Mouse (Mus musculus) G1E (cell line): ENCODE results near the gene Fgfr2. TPM values are rescaled to one million over a fixed set of nuclear protein-coding genes. Genes with fewer than 3 reads are reported as not detected.

Source experiments
- ATAC-seq: 2 replicates; pipeline ENCODE4 v1.8.0; 2016; ENCODE audit warnings: mild to moderate bottlenecking; ENCODE audit not compliant: insufficient number of reproducible peaks, poor library complexity, low FRiP score, severe bottlenecking; ENCODE audit errors: extremely low read depth
- DNase-seq: peaks from one replicate; pipeline ENCODE4 v3.0.0; 2012; ENCODE audit warnings: low spot score
- H3K27me3 ChIP-seq: 2 replicates; pipeline ENCODE4 v1.6.1; 2012; ENCODE audit warnings: mild to moderate bottlenecking, low read length, inconsistent platforms; ENCODE audit not compliant: insufficient read depth
- H3K36me3 ChIP-seq: replicated peaks from 2 replicates; pipeline ENCODE3; 2012; ENCODE audit warnings: mild to moderate bottlenecking, inconsistent platforms
- H3K4me1 ChIP-seq: 2 replicates; pipeline ENCODE4 v1.6.1; 2012; ENCODE audit warnings: low read depth, low read length, inconsistent platforms, mixed read lengths; ENCODE audit not compliant: insufficient read depth
- H3K4me3 ChIP-seq: 2 replicates; pipeline ENCODE4 v1.5.1; 2012; ENCODE audit warnings: low read depth, mild to moderate bottlenecking, inconsistent platforms, low read length, moderate library complexity, mixed read lengths
- H3K9me3 ChIP-seq: replicated peaks from 2 replicates; pipeline ENCODE4 v1.6.1; 2012; ENCODE audit warnings: inconsistent platforms
- CTCF ChIP-seq: IDR thresholded peaks from 2 replicates; pipeline ENCODE4 v1.5.1; 2012; ENCODE audit warnings: low read depth, low read length, inconsistent platforms, mixed read lengths
- GATA1 ChIP-seq: IDR thresholded peaks from 2 replicates; pipeline ENCODE4 v1.6.1; 2012; ENCODE audit warnings: borderline replicate concordance, low read length, inconsistent platforms, mixed read lengths
- GATA2 ChIP-seq: IDR thresholded peaks from 2 replicates; pipeline ENCODE4 v1.6.1; 2012; ENCODE audit warnings: low read depth, low read length, inconsistent platforms, borderline replicate concordance
- POLR2AphosphoS5 ChIP-seq: IDR thresholded peaks from 2 replicates; pipeline ENCODE4 v1.6.1; 2012; ENCODE audit warnings: low read depth, low read length, inconsistent platforms; ENCODE audit not compliant: insufficient replicate concordance
- TAL1 ChIP-seq: conservative IDR thresholded peaks from 2 replicates; pipeline ENCODE4 v1.6.1; 2012; ENCODE audit warnings: low read depth, low read length, inconsistent platforms, mixed read lengths
- polyA plus RNA-seq: library from polyadenylated mRNA; stranded (reverse); fragments of >175 nt; gene quantifications from 2 replicates; pipeline ENCODE4 v1.2.3, GENCODE M21; 2012
- total RNA-seq, 2 experiments: library from RNA; stranded (forward) in 1 of 2; stranded (reverse) in 1 of 2; fragments of 200-1000 nt in 1 of 2; fragments of >200 nt in 1 of 2; fragmentation: Nextera tagmentation in 1 of 2; gene quantifications; 2 replicates each; pipeline ENCODE4 v1.2.3; 2014 to 2017

Fgfr2 gene
- total and polyA plus RNA-seq, 3 experiments: 0.22 TPM; not detected in 2

- Histone ChIP-seq H3K9me3 (peaks cover 75% of the 10 kb centered on the region), H3K27me3 (no peaks in the 10 kb centered on the region), H3K36me3 (no peaks in the 10 kb centered on the region), H3K4me3 (no peak overlapping the region), H3K4me1 (no peaks in the 10 kb centered on the region)
- no peak for DNase-seq
- ATAC-seq: no peak
- TF ChIP-seq TAL1 (no peak), GATA2 (no peak), POLR2AphosphoS5 (no peak), GATA1 (no peak), CTCF (no peak)
These were observed 2133.8 kb downstream of the Fgfr2 start for GRCm38 (mm10) chr7:130989371-130989770.

DNA sequence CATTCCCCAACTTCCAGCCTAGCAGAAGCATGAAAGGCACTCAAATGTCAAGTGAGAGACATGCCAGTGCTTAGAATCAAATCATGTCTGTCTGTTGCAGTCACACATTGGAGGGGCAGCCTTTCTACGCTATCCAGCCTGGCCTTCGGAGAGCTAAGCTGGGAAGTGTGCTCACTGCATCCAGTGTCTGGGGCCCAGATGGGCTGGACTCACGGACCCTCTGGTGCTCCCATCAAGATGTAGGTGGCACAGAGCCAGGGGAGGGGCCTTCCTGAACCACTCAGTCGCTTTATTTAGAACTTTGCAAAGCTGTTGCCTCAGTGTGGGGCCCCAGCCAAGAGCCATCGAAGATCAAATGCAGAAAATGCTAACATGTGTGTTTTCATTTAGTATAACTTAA is 2135.0 kb downstream of the Fgfr2 start:
- ATAC-seq (no peak), DNase-seq (no peak)
- no peak overlapping the region for H3K4me3 ChIP-seq
- TF ChIP-seq TAL1: no peak
- no peak for TF ChIP-seq GATA2
- no peak for TF ChIP-seq GATA1
- TF ChIP-seq CTCF: no peak
- no peak for TF ChIP-seq POLR2AphosphoS5
- no peaks in the 10 kb centered on the region for H3K36me3 ChIP-seq
- H3K9me3 ChIP-seq: peaks cover 78% of the 10 kb centered on the region
- H3K4me1 ChIP-seq: no peaks in the 10 kb centered on the region
- H3K27me3 ChIP-seq: no peaks in the 10 kb centered on the region

- Histone ChIP-seq H3K27me3 (no peaks in the 10 kb centered on the region), H3K36me3 (no peaks in the 10 kb centered on the region), H3K9me3 (peaks cover 90% of the 10 kb centered on the region), H3K4me3 (no peak overlapping the region), H3K4me1 (no peaks in the 10 kb centered on the region)
- DNase-seq (no peak), ATAC-seq (no peak)
- TF ChIP-seq CTCF (no peak), TAL1 (no peak), GATA1 (no peak), GATA2 (no peak), POLR2AphosphoS5 (no peak)
These were observed 2137.4 kb downstream of the Fgfr2 start for GRCm38 (mm10) chr7:130985716-130986115.

DNA sequence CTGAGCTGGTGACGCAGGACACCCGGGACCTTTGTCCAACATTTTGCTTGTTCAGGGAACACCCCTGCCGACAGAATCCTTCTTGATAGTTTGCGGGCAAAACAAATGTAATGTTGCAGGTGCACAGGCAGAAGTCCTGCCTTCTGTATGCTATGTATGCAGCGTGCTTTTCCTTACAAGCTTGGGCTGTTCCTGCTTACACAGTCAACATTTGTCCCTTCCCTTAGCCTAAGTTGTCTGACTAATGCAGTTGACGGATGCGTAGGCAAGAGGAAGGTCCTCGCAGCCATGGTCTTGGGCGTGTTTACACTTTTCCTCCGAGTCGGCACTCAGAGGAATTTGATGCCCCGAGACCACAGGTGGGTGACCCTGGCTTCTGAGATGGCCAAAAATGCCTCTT is 2138.0 kb downstream of the Fgfr2 start:
- H3K4me3 ChIP-seq: no peak overlapping the region
- DNase-seq (no peak), ATAC-seq (no peak)
- H3K36me3 ChIP-seq: no peaks in the 10 kb centered on the region
- no peak for TF ChIP-seq GATA1
- no peak for TF ChIP-seq GATA2
- peaks cover 92% of the 10 kb centered on the region for H3K9me3 ChIP-seq
- no peaks in the 10 kb centered on the region for H3K27me3 ChIP-seq
- H3K4me1 ChIP-seq: no peaks in the 10 kb centered on the region

GRCm38 (mm10) chr7:130984294-130984693 is 2138.9 kb downstream of the Fgfr2 start:
- DNase-seq: no peak
- Histone ChIP-seq H3K4me3 (no peak overlapping the region), H3K27me3 (no peaks in the 10 kb centered on the region), H3K9me3 (peaks cover 94% of the 10 kb centered on the region), H3K36me3 (no peaks in the 10 kb centered on the region), H3K4me1 (no peaks in the 10 kb centered on the region)
- no peak for ATAC-seq
- TF ChIP-seq POLR2AphosphoS5 (no peak), CTCF (no peak), GATA1 (no peak), TAL1 (no peak), GATA2 (no peak)

DNA sequence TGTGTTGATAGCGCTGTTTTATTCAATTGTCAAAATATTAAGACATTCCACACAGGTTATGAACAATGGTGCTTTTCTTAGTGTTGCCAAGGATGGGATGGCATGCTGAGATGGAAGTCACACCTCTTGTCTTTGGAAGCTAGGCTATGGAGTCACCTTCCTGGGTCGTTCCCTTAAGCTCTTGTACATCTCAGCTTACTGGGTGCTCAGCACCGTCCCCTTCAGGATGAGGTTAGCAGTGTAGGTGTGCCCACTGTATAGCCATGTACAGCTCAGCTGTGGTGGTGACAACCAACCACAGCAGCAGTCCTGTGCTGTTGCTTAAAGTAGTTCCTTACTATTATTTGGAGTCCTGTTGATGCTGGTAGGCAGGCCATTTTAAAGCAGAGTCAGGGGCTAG is 2140.3 kb downstream of the Fgfr2 start:
- ATAC-seq (no peak), DNase-seq (no peak)
- Histone ChIP-seq H3K27me3 (no peaks in the 10 kb centered on the region), H3K4me1 (no peaks in the 10 kb centered on the region), H3K4me3 (no peak overlapping the region), H3K9me3 (peaks cover 94% of the 10 kb centered on the region), H3K36me3 (no peaks in the 10 kb centered on the region)
- TF ChIP-seq GATA2: no peak
- TF ChIP-seq TAL1: no peak
- no peak for TF ChIP-seq POLR2AphosphoS5
- TF ChIP-seq CTCF: no peak
- no peak for TF ChIP-seq GATA1

GRCm38 (mm10) chr7:130982371-130982770 is 2140.8 kb downstream of the Fgfr2 start:
- H3K9me3 ChIP-seq: peaks cover 94% of the 10 kb centered on the region
- no peaks in the 10 kb centered on the region for H3K36me3 ChIP-seq
- H3K4me3 ChIP-seq: no peak overlapping the region
- TF ChIP-seq GATA2 (no peak), GATA1 (no peak), POLR2AphosphoS5 (no peak), CTCF (no peak), TAL1 (no peak)
- ATAC-seq: no peak
- H3K27me3 ChIP-seq: no peaks in the 10 kb centered on the region
- H3K4me1 ChIP-seq: no peaks in the 10 kb centered on the region
- no peak for DNase-seq
